Mouse (Mus musculus) forebrain, embryonic 15.5 days (tissue): ENCODE results near the gene Mbnl2. TPM values are rescaled to one million over a fixed set of nuclear protein-coding genes. Genes with fewer than 3 reads are reported as not detected.

Experiments
- ATAC-seq: fragments of 200-750 bp; cut with Nextera tagmentation; replicated peaks from 2 replicates; pipeline ENCODE4 v1.8.0; 2017; ENCODE audit warnings: mild to moderate bottlenecking, moderate TSS enrichment, moderate library complexity
- H3K27ac ChIP-seq: fragments of 300-500 bp; sonication (generic); replicated peaks from 2 replicates; pipeline ENCODE4 v1.5.1; 2015; ENCODE audit warnings: mild to moderate bottlenecking, inconsistent platforms
- H3K27me3 ChIP-seq: fragments of 300-500 bp; sonication (generic); 2 replicates; pipeline ENCODE4 v1.6.1; 2015; ENCODE audit warnings: inconsistent platforms
- H3K36me3 ChIP-seq: fragments of 300-500 bp; sonication (generic); 2 replicates; pipeline ENCODE4 v1.6.1; 2015; ENCODE audit warnings: mild to moderate bottlenecking, inconsistent platforms
- H3K4me1 ChIP-seq: fragments of 300-500 bp; sonication (generic); 2 replicates; pipeline ENCODE4 v1.6.1; 2015; ENCODE audit warnings: inconsistent platforms
- H3K4me2 ChIP-seq: fragments of 300-500 bp; sonication (generic); replicated peaks from 2 replicates; pipeline ENCODE4 v1.6.1; 2015; ENCODE audit warnings: mild to moderate bottlenecking, inconsistent platforms
- H3K4me3 ChIP-seq: fragments of 300-500 bp; sonication (generic); 2 replicates; pipeline ENCODE4 v1.5.1; 2015; ENCODE audit warnings: mild to moderate bottlenecking, inconsistent platforms
- H3K9ac ChIP-seq: fragments of 300-500 bp; sonication (generic); replicated peaks from 2 replicates; pipeline ENCODE4 v1.6.1; 2015; ENCODE audit warnings: mild to moderate bottlenecking, inconsistent platforms
- H3K9me3 ChIP-seq: fragments of 300-500 bp; sonication (generic); 2 replicates; pipeline ENCODE4 v1.6.1; 2016; ENCODE audit warnings: inconsistent platforms
- WGBS: fragments of 180-500 bp; shearing (Covaris S2); methylation state at CpG from one replicate; pipeline ENCODE4 v1.1.7; 2015; ENCODE audit warnings: mixed read lengths; 5-methylcytosine and 5-hydroxymethylcytosine counted together
- polyA plus RNA-seq: library from polyadenylated mRNA; unstranded; fragments of >200 nt; fragmentation: Nextera tagmentation; extraction: Ambion mirVana; gene quantifications from 2 replicates; pipeline ENCODE4 v1.2.1, GENCODE M21; 2015

Gene Mbnl2
- polyA plus RNA-seq, 1 experiment from 2014 or later = 22.2 TPM

- no peak for ATAC-seq
- Histone ChIP-seq H3K4me1 (no peaks in the 10 kb centered on the region), H3K27me3 (no peaks in the 10 kb centered on the region), H3K9ac (no peak overlapping the region), H3K9me3 (no peaks in the 10 kb centered on the region), H3K27ac (no peak overlapping the region), H3K4me3 (no peak overlapping the region), H3K36me3 (no peaks in the 10 kb centered on the region), H3K4me2 (no peak overlapping the region)
- WGBS = 64% methylated on average over 5 of the region's 5 CpGs
Observed at GRCm38 (mm10) chr14:120371174-120371573, 95.7 kb downstream of the Mbnl2 start.

GRCm38 (mm10) chr14:120373026-120374024 lies 97.9 kb downstream of the Mbnl2 start:
- no peak for ATAC-seq
- H3K9me3 ChIP-seq = no peaks in the 10 kb centered on the region
- H3K4me2 ChIP-seq = no peak overlapping the region
- no peaks in the 10 kb centered on the region for H3K27me3 ChIP-seq
- WGBS = 76% methylated on average over 11 of the region's 11 CpGs
- no peak overlapping the region for H3K9ac ChIP-seq
- no peak overlapping the region for H3K4me3 ChIP-seq
- H3K27ac ChIP-seq = no peak overlapping the region
- no peaks in the 10 kb centered on the region for H3K4me1 ChIP-seq
- H3K36me3 ChIP-seq = no peaks in the 10 kb centered on the region

GRCm38 (mm10) chr14:120374786-120375185 lies 99.3 kb downstream of the Mbnl2 start:
- H3K4me1 ChIP-seq = no peaks in the 10 kb centered on the region
- no peaks in the 10 kb centered on the region for H3K27me3 ChIP-seq
- no peaks in the 10 kb centered on the region for H3K9me3 ChIP-seq
- no peak overlapping the region for H3K4me2 ChIP-seq
- no peak overlapping the region for H3K4me3 ChIP-seq
- 93% methylated on average over 14 of the region's 14 CpGs for WGBS
- H3K27ac ChIP-seq = no peak overlapping the region
- H3K9ac ChIP-seq = no peak overlapping the region
- no peak for ATAC-seq
- H3K36me3 ChIP-seq = no peaks in the 10 kb centered on the region

GRCm38 (mm10) chr14:120377192-120377591 lies 101.7 kb downstream of the Mbnl2 start:
- Histone ChIP-seq H3K9me3 (no peaks in the 10 kb centered on the region), H3K9ac (no peak overlapping the region), H3K4me1 (no peaks in the 10 kb centered on the region)

DNA sequence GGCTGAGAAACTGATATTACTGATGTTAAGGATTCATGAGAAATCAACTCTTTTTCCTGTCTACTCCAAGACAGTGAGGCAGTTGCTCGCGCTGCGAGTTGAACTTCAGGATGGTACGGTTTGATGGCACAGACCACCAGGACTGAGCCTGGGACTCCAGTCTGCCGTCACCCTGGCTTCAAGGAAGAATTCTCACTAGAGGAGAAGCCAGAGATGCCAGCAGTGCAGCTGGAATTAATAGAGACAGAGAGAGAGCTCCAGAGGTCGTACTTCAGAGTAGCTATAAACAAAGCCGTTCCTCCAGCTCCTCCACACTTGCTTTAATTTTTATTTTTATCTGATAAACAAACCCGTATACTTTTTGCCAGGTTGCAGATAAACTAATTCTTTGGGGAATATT lies 102.5 kb downstream of the Mbnl2 start:
- no peak overlapping the region for H3K27ac ChIP-seq
- no peak for ATAC-seq
- 82% methylated on average over 8 of the region's 8 CpGs for WGBS

More at GRCm38 (mm10) chr14:120377192-120377591, 101.7 kb downstream of the Mbnl2 start:
- Histone ChIP-seq H3K4me2 (no peak overlapping the region), H3K27ac (no peak overlapping the region), H3K36me3 (no peaks in the 10 kb centered on the region), H3K4me3 (no peak overlapping the region), H3K27me3 (no peaks in the 10 kb centered on the region)
- ATAC-seq = no peak
- WGBS = 93% methylated on average over 4 of the region's 4 CpGs

DNA sequence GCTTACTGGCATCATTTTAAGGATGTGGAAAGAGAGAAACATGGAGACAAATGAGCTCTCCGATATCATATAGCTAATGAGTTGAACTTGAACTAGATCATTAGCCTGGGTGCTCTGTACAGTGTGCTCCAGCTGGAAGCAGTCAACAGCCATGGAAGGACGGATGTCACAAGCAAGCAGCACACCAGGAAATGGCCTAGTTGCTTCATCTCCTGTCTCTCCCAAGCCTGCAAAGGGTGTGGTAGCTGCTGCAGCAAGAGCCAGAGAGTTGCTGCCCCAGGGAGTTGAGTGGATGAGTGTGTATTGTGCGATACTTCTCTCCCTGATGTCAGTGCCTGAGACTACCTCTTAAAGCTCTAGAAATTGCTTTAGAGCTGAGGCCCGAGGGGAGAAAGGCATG lies 104.2 kb downstream of the Mbnl2 start:
- no peak for ATAC-seq
- Histone ChIP-seq H3K4me3 (no peak overlapping the region), H3K9ac (no peak overlapping the region), H3K4me2 (no peak overlapping the region), H3K27ac (no peak overlapping the region), H3K27me3 (no peaks in the 10 kb centered on the region), H3K9me3 (no peaks in the 10 kb centered on the region), H3K36me3 (no peaks in the 10 kb centered on the region), H3K4me1 (no peaks in the 10 kb centered on the region)
- WGBS = 79% methylated on average over 4 of the region's 4 CpGs

More for the DNA sequence above, 102.5 kb downstream of the Mbnl2 start:
- H3K9me3 ChIP-seq = no peaks in the 10 kb centered on the region
- no peaks in the 10 kb centered on the region for H3K4me1 ChIP-seq
- no peaks in the 10 kb centered on the region for H3K27me3 ChIP-seq
- no peak overlapping the region for H3K4me3 ChIP-seq
- H3K9ac ChIP-seq = no peak overlapping the region
- no peaks in the 10 kb centered on the region for H3K36me3 ChIP-seq
- no peak overlapping the region for H3K4me2 ChIP-seq

GRCm38 (mm10) chr14:120381378-120382134 lies 106.1 kb downstream of the Mbnl2 start:
- no peaks in the 10 kb centered on the region for H3K36me3 ChIP-seq
- ATAC-seq = no peak
- H3K27ac ChIP-seq = no peak overlapping the region
- 92% methylated on average over 26 of the region's 26 CpGs for WGBS
- no peaks in the 10 kb centered on the region for H3K27me3 ChIP-seq
- H3K4me3 ChIP-seq = no peak overlapping the region
- no peaks in the 10 kb centered on the region for H3K4me1 ChIP-seq
- no peak overlapping the region for H3K9ac ChIP-seq
- H3K4me2 ChIP-seq = no peak overlapping the region
- no peaks in the 10 kb centered on the region for H3K9me3 ChIP-seq

- no peak overlapping the region for H3K9ac ChIP-seq
- H3K27me3 ChIP-seq = no peaks in the 10 kb centered on the region
- no peaks in the 10 kb centered on the region for H3K36me3 ChIP-seq
- no peaks in the 10 kb centered on the region for H3K4me1 ChIP-seq
- 84% methylated on average over 5 of the region's 5 CpGs for WGBS
- H3K27ac ChIP-seq = no peak overlapping the region
- no peak for ATAC-seq
- no peaks in the 10 kb centered on the region for H3K9me3 ChIP-seq
- H3K4me3 ChIP-seq = no peak overlapping the region
- H3K4me2 ChIP-seq = no peak overlapping the region
Observed at GRCm38 (mm10) chr14:120382179-120382578, 106.7 kb downstream of the Mbnl2 start.

DNA sequence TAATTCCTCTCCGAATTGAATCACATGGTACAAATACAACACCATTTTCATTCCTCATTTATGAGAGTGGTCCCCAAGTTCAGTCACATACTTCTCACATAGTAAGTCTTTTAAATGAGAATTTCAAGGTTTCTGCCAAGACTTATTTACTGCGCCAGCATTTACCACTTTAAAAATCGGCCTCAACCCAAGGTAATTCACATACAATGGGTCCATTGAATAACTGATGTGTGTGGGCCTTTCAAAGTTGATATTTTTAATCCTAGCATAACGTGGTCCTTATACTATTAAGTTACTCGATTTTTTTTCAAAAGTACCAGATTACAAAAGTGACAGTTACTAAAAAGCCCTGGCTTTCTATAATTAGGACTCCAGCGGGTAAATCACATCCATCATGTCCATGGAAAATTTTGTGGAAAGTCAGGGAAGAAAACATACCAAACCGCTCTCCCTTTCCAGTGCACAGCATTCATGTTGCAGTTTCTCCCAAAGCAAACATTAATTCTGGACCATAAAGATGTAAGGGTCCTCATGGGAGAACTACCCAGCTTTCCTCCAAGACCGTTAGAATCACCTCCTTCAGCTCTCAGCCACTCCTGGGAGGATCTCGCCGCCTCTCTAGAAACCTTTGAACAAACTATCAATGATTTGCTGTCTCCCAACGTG lies 107.8 kb downstream of the Mbnl2 start:
- H3K27ac ChIP-seq = no peak overlapping the region
- no peak overlapping the region for H3K9ac ChIP-seq
- H3K4me2 ChIP-seq = no peak overlapping the region
- no peaks in the 10 kb centered on the region for H3K9me3 ChIP-seq
- no peaks in the 10 kb centered on the region for H3K27me3 ChIP-seq
- WGBS = 74% methylated on average over 11 of the region's 11 CpGs
- ATAC-seq = no peak
- H3K36me3 ChIP-seq = no peaks in the 10 kb centered on the region
- H3K4me3 ChIP-seq = no peak overlapping the region
- H3K4me1 ChIP-seq = no peaks in the 10 kb centered on the region

DNA sequence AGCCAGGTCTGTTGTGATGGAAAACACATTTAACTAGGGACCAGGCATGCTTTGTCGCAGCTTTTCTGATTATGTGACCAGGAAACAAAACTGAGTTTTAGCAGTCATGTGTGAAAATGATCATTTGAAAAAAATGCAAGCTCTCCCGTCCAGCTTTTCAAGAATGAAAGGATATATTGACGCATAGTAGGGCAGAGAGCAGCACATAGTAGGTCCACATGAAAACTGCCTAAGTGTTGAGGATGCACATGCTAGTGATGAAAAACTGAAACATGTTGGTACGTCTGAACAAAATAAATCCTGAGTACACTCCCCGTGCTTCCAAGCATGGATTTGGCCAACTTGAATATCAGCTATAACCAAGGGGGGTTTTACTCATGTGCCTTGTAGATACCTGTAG lies 109.1 kb downstream of the Mbnl2 start:
- Histone ChIP-seq H3K4me1 (peaks cover 9% of the 10 kb centered on the region), H3K36me3 (no peaks in the 10 kb centered on the region), H3K9me3 (no peaks in the 10 kb centered on the region), H3K27me3 (no peaks in the 10 kb centered on the region), H3K4me3 (no peak overlapping the region), H3K4me2 (no peak overlapping the region), H3K27ac (no peak overlapping the region), H3K9ac (no peak overlapping the region)
- 89% methylated on average over 5 of the region's 5 CpGs for WGBS
- ATAC-seq = no peak

DNA sequence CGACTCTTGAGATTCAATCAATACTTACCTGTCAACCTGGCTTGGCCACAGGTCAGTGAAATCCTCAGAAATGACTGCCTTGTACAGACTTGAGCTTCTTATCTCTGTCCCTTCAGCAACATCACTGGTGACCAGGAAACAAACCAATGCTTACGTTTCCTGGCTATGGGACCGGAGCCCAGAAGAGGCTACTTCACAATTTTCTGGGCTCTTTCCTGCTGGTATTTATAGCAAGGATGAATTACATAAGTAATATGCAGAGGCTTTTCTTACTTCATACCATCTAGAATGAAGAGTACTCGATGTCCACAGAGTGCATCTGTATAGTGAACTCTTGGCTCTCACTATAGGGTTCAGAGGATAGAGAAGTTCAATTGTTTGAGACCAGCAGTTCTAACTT lies 111.8 kb downstream of the Mbnl2 start:
- Histone ChIP-seq H3K4me1 (peaks cover 10% of the 10 kb centered on the region), H3K4me3 (no peak overlapping the region), H3K36me3 (no peaks in the 10 kb centered on the region), H3K27me3 (no peaks in the 10 kb centered on the region), H3K9me3 (no peaks in the 10 kb centered on the region), H3K4me2 (no peak overlapping the region), H3K27ac (no peak overlapping the region), H3K9ac (no peak overlapping the region)
- no peak for ATAC-seq
- WGBS = 91% methylated on average over 4 of the region's 4 CpGs
